Mouse (Mus musculus) neural tube, embryonic 13.5 days (tissue): Measurements from ENCODE around the gene Pdzd2. TPM values are rescaled to one million over a fixed set of nuclear protein-coding genes. Genes with fewer than 3 reads are reported as not detected.

ENCODE experiments used
- ATAC-seq: fragments of 200-750 bp; cut with Nextera tagmentation; 2 replicates; pipeline ENCODE4 v1.8.0; 2017; ENCODE audit warnings: low read depth, mild to moderate bottlenecking, moderate TSS enrichment, moderate library complexity
- H3K27ac ChIP-seq: fragments of 300-500 bp; sonication (generic); replicated peaks from 2 replicates; pipeline ENCODE4 v1.5.1; 2015; ENCODE audit warnings: moderate library complexity, mild to moderate bottlenecking, inconsistent platforms
- H3K27me3 ChIP-seq: fragments of 300-500 bp; sonication (generic); 2 replicates; pipeline ENCODE4 v1.6.1; 2015; ENCODE audit warnings: mild to moderate bottlenecking, inconsistent platforms
- H3K36me3 ChIP-seq: fragments of 300-500 bp; sonication (generic); 2 replicates; pipeline ENCODE4 v1.6.1; 2015; ENCODE audit warnings: mild to moderate bottlenecking, inconsistent platforms
- H3K4me1 ChIP-seq: fragments of 300-500 bp; sonication (generic); replicated peaks from 2 replicates; pipeline ENCODE4 v1.6.1; 2015; ENCODE audit warnings: inconsistent platforms
- H3K4me2 ChIP-seq: fragments of 300-500 bp; sonication (generic); 2 replicates; pipeline ENCODE4 v1.6.1; 2015; ENCODE audit warnings: inconsistent platforms, mild to moderate bottlenecking, moderate library complexity
- H3K4me3 ChIP-seq: fragments of 300-500 bp; sonication (generic); 2 replicates; pipeline ENCODE4 v1.5.1; 2015; ENCODE audit warnings: mild to moderate bottlenecking, inconsistent platforms
- H3K9ac ChIP-seq: fragments of 300-500 bp; sonication (generic); 2 replicates; pipeline ENCODE4 v1.6.1; 2015; ENCODE audit warnings: moderate library complexity, mild to moderate bottlenecking, inconsistent platforms
- H3K9me3 ChIP-seq: fragments of 300-500 bp; sonication (generic); 2 replicates; pipeline ENCODE4 v1.6.1; 2016; ENCODE audit warnings: inconsistent platforms
- WGBS: fragments of 180-500 bp; shearing (Covaris S2); methylation state at CpG from one replicate; pipeline ENCODE4 v1.1.7; 2015; 5-methylcytosine and 5-hydroxymethylcytosine counted together
- polyA plus RNA-seq: library from polyadenylated mRNA; unstranded; fragments of >200 nt; fragmentation: Nextera tagmentation; extraction: Ambion mirVana; gene quantifications from 2 replicates; pipeline ENCODE4 v1.2.1, GENCODE M21; 2015

The Pdzd2 gene
- polyA plus RNA-seq, 1 experiment from 2014 or later = 6.0 TPM

- Histone ChIP-seq H3K9ac (no peak overlapping the region), H3K4me3 (no peak overlapping the region), H3K4me2 (no peak overlapping the region), H3K36me3 (no peaks in the 10 kb centered on the region), H3K27me3 (no peaks in the 10 kb centered on the region), H3K9me3 (no peaks in the 10 kb centered on the region), H3K4me1 (0 out of 2 replicates have a peak, but pooled peaks cover 2% of the 10 kb centered on the region), H3K27ac (no peak overlapping the region)
- 80% methylated on average over 7 of the region's 7 CpGs for WGBS
- ATAC-seq = no peak
Measured at GRCm38 (mm10) chr15:12473596-12473995, 266.1 kb downstream of the Pdzd2 start.

GRCm38 (mm10) chr15:12472646-12473045 is 267.1 kb downstream of the Pdzd2 start:
- WGBS = 93% methylated on average over 4 of the region's 4 CpGs
- H3K4me2 ChIP-seq = no peak overlapping the region
- H3K36me3 ChIP-seq = no peaks in the 10 kb centered on the region
- no peak overlapping the region for H3K9ac ChIP-seq
- ATAC-seq = no peak
- H3K27me3 ChIP-seq = no peaks in the 10 kb centered on the region
- no peak overlapping the region for H3K27ac ChIP-seq
- H3K4me1 ChIP-seq = 0 out of 2 replicates have a peak, but pooled peaks cover 2% of the 10 kb centered on the region
- no peak overlapping the region for H3K4me3 ChIP-seq
- no peaks in the 10 kb centered on the region for H3K9me3 ChIP-seq

GRCm38 (mm10) chr15:12470900-12471838 is 268.6 kb downstream of the Pdzd2 start:
- Histone ChIP-seq H3K27me3 (no peaks in the 10 kb centered on the region), H3K4me3 (no peak overlapping the region), H3K4me1 (0 out of 2 replicates have a peak, but pooled peaks cover 2% of the 10 kb centered on the region), H3K9ac (no peak overlapping the region), H3K9me3 (no peaks in the 10 kb centered on the region), H3K36me3 (no peaks in the 10 kb centered on the region), H3K27ac (no peak overlapping the region), H3K4me2 (no peak overlapping the region)
- no peak for ATAC-seq
- 51% methylated on average over 15 of the region's 15 CpGs for WGBS

GRCm38 (mm10) chr15:12468625-12469024 is 271.1 kb downstream of the Pdzd2 start:
- no peaks in the 10 kb centered on the region for H3K9me3 ChIP-seq
- no peak overlapping the region for H3K27ac ChIP-seq
- no peak for ATAC-seq
- 0 out of 2 replicates have a peak, but pooled peaks cover 2% of the 10 kb centered on the region for H3K4me1 ChIP-seq
- WGBS = 85% methylated on average over 5 of the region's 5 CpGs
- no peaks in the 10 kb centered on the region for H3K27me3 ChIP-seq
- no peak overlapping the region for H3K9ac ChIP-seq
- H3K36me3 ChIP-seq = no peaks in the 10 kb centered on the region
- no peak overlapping the region for H3K4me3 ChIP-seq
- no peak overlapping the region for H3K4me2 ChIP-seq

- 86% methylated on average over 8 of the region's 8 CpGs for WGBS
Measured at GRCm38 (mm10) chr15:12465748-12466147, 274.0 kb downstream of the Pdzd2 start.

GRCm38 (mm10) chr15:12456808-12457207 is 282.9 kb downstream of the Pdzd2 start:
- WGBS = 60% methylated on average over 7 of the region's 7 CpGs
- no peak overlapping the region for H3K4me3 ChIP-seq
- ATAC-seq = no peak
- H3K4me1 ChIP-seq = peaks cover 3% of the 10 kb centered on the region; the same call in 1 of the 2 replicates
- no peaks in the 10 kb centered on the region for H3K9me3 ChIP-seq
- no peaks in the 10 kb centered on the region for H3K27me3 ChIP-seq
- H3K36me3 ChIP-seq = no peaks in the 10 kb centered on the region
- H3K27ac ChIP-seq = peak overlapping the region; percentile 46
- H3K4me2 ChIP-seq = no peak overlapping the region
- H3K9ac ChIP-seq = no peak overlapping the region

More at GRCm38 (mm10) chr15:12465748-12466147, 274.0 kb downstream of the Pdzd2 start:
- ATAC-seq = no peak
- H3K9ac ChIP-seq = no peak overlapping the region
- no peak overlapping the region for H3K4me3 ChIP-seq
- H3K36me3 ChIP-seq = no peaks in the 10 kb centered on the region
- no peaks in the 10 kb centered on the region for H3K9me3 ChIP-seq
- no peak overlapping the region for H3K4me2 ChIP-seq
- H3K27ac ChIP-seq = no peak overlapping the region
- no peaks in the 10 kb centered on the region for H3K27me3 ChIP-seq
- 0 out of 2 replicates have a peak, but pooled peaks cover under 1% of the 10 kb centered on the region for H3K4me1 ChIP-seq

GRCm38 (mm10) chr15:12453343-12453742 is 286.4 kb downstream of the Pdzd2 start:
- 100% methylated on average over 2 of the region's 2 CpGs for WGBS
- Histone ChIP-seq H3K9ac (no peak overlapping the region), H3K27me3 (no peaks in the 10 kb centered on the region), H3K4me3 (no peak overlapping the region), H3K4me2 (no peak overlapping the region), H3K9me3 (no peaks in the 10 kb centered on the region), H3K27ac (no peak overlapping the region), H3K36me3 (no peaks in the 10 kb centered on the region), H3K4me1 (peaks cover 15% of the 10 kb centered on the region)
- ATAC-seq = no peak

- no peak overlapping the region for H3K9ac ChIP-seq
- no peak overlapping the region for H3K4me2 ChIP-seq
- H3K9me3 ChIP-seq = no peaks in the 10 kb centered on the region
- ATAC-seq = no peak
- no peaks in the 10 kb centered on the region for H3K36me3 ChIP-seq
- peak overlapping the region; percentile 3; the same call in 1 of the 2 replicates for H3K27ac ChIP-seq
- no peak overlapping the region for H3K4me3 ChIP-seq
- 85% methylated on average over 6 of the region's 6 CpGs for WGBS
- no peaks in the 10 kb centered on the region for H3K27me3 ChIP-seq
- peaks cover 15% of the 10 kb centered on the region for H3K4me1 ChIP-seq
Measured at GRCm38 (mm10) chr15:12452141-12452995, 287.4 kb downstream of the Pdzd2 start.

- peaks cover 15% of the 10 kb centered on the region for H3K4me1 ChIP-seq
- no peak overlapping the region for H3K4me2 ChIP-seq
- no peak overlapping the region for H3K9ac ChIP-seq
- peak; percentile 38; the same call in 1 of the 2 replicates for ATAC-seq
- H3K9me3 ChIP-seq = no peaks in the 10 kb centered on the region
- no peaks in the 10 kb centered on the region for H3K36me3 ChIP-seq
- peak overlapping the region; percentile 46; the same call in 1 of the 2 replicates for H3K27ac ChIP-seq
- no peak overlapping the region for H3K4me3 ChIP-seq
- 69% methylated on average over 4 of the region's 4 CpGs for WGBS
- no peaks in the 10 kb centered on the region for H3K27me3 ChIP-seq
Measured at GRCm38 (mm10) chr15:12451448-12451847, 288.3 kb downstream of the Pdzd2 start.

- 0 out of 2 replicates have a peak overlapping the region, but pooled peaks have one; percentile 46 for H3K27ac ChIP-seq
- no peak overlapping the region for H3K4me3 ChIP-seq
- peaks cover 15% of the 10 kb centered on the region for H3K4me1 ChIP-seq
- H3K36me3 ChIP-seq = no peaks in the 10 kb centered on the region
- H3K9ac ChIP-seq = no peak overlapping the region
- 75% methylated on average over 6 of the region's 6 CpGs for WGBS
- no peaks in the 10 kb centered on the region for H3K9me3 ChIP-seq
- no peaks in the 10 kb centered on the region for H3K27me3 ChIP-seq
- no peak for ATAC-seq
- no peak overlapping the region for H3K4me2 ChIP-seq
Measured at GRCm38 (mm10) chr15:12450790-12451189, 288.9 kb downstream of the Pdzd2 start.

- Histone ChIP-seq H3K9me3 (no peaks in the 10 kb centered on the region), H3K27ac (no peak overlapping the region), H3K27me3 (no peaks in the 10 kb centered on the region), H3K4me1 (peaks cover 15% of the 10 kb centered on the region), H3K36me3 (no peaks in the 10 kb centered on the region), H3K4me2 (no peak overlapping the region), H3K9ac (no peak overlapping the region), H3K4me3 (no peak overlapping the region)
- no peak for ATAC-seq
- WGBS = 60% methylated on average over 2 of the region's 2 CpGs
Measured at GRCm38 (mm10) chr15:12449321-12449720, 290.4 kb downstream of the Pdzd2 start.

- no peak overlapping the region for H3K4me3 ChIP-seq
- H3K27ac ChIP-seq = no peak overlapping the region
- WGBS = 85% methylated on average over 10 of the region's 10 CpGs
- H3K4me2 ChIP-seq = no peak overlapping the region
- H3K4me1 ChIP-seq = peaks cover 12% of the 10 kb centered on the region
- no peaks in the 10 kb centered on the region for H3K27me3 ChIP-seq
- no peaks in the 10 kb centered on the region for H3K36me3 ChIP-seq
- no peak overlapping the region for H3K9ac ChIP-seq
- H3K9me3 ChIP-seq = no peaks in the 10 kb centered on the region
- no peak for ATAC-seq
Measured at GRCm38 (mm10) chr15:12447021-12447434, 292.7 kb downstream of the Pdzd2 start.
